Mouse (Mus musculus) midbrain, postnatal 0 days (tissue): ENCODE data around the gene Tsen54. TPM values are rescaled to one million over a fixed set of nuclear protein-coding genes. Genes with fewer than 3 reads are reported as not detected.
A peak's percentile ranks its signal among the peaks of the same experiment; 100 is the strongest.

Experiments
- ATAC-seq: fragments of 200-750 bp; cut with Nextera tagmentation; 2 replicates; pipeline ENCODE4 v1.8.0; 2017; ENCODE audit warnings: moderate number of reproducible peaks, mild to moderate bottlenecking, moderate TSS enrichment, moderate library complexity; ENCODE audit not compliant: low FRiP score
- DNase-seq: peaks from one replicate; pipeline ENCODE4 v3.0.0-alpha.2; 2015; ENCODE audit warnings: low spot score
- H3K27ac ChIP-seq: fragments of 300-500 bp; sonication (generic); 2 replicates; pipeline ENCODE4 v1.5.1; 2014; ENCODE audit warnings: low read depth, mild to moderate bottlenecking, low read length, mixed read lengths
- H3K27me3 ChIP-seq: fragments of 300-500 bp; sonication (generic); 2 replicates; pipeline ENCODE4 v1.6.1; 2014; ENCODE audit warnings: low read length, control low read depth, mixed read lengths; ENCODE audit not compliant: insufficient read depth
- H3K36me3 ChIP-seq: fragments of 300-500 bp; sonication (generic); 2 replicates; pipeline ENCODE4 v1.6.1; 2014; ENCODE audit warnings: low read length, control low read depth, mixed read lengths; ENCODE audit not compliant: insufficient read depth
- H3K4me1 ChIP-seq: fragments of 300-500 bp; sonication (generic); 2 replicates; pipeline ENCODE4 v1.6.1; 2014; ENCODE audit warnings: mild to moderate bottlenecking, control low read depth, antibody characterized with exemption, low read length, mixed read lengths; ENCODE audit not compliant: insufficient read depth
- H3K4me2 ChIP-seq: fragments of 300-500 bp; sonication (generic); 2 replicates; pipeline ENCODE4 v1.6.1; 2014; ENCODE audit warnings: low read depth, mild to moderate bottlenecking, low read length, mixed read lengths; ENCODE audit not compliant: poor library complexity, severe bottlenecking
- H3K4me3 ChIP-seq: fragments of 300-500 bp; sonication (generic); 2 replicates; pipeline ENCODE4 v1.5.1; 2014; ENCODE audit warnings: low read depth, mild to moderate bottlenecking, low read length, moderate library complexity
- H3K9ac ChIP-seq: fragments of 300-500 bp; sonication (generic); replicated peaks from 2 replicates; pipeline ENCODE4 v1.6.1; 2014; ENCODE audit warnings: mild to moderate bottlenecking, low read length, moderate library complexity, mixed read lengths; ENCODE audit not compliant: poor library complexity, severe bottlenecking
- H3K9me3 ChIP-seq: fragments of 300-500 bp; sonication (generic); 2 replicates; pipeline ENCODE4 v1.6.1; 2016; ENCODE audit warnings: low read length, control low read depth
- CTCF ChIP-seq: IDR thresholded peaks from 2 replicates; pipeline ENCODE4 v1.5.1; 2016; ENCODE audit warnings: antibody characterized with exemption, mild to moderate bottlenecking
- WGBS: fragments of 180-500 bp; shearing (Covaris S2); extraction: QIAGEN DNeasy Blood & Tissue Kit; methylation state at CpG from one replicate; pipeline ENCODE4 v1.1.7; 2014; 5-methylcytosine and 5-hydroxymethylcytosine counted together
- polyA plus RNA-seq: library from polyadenylated mRNA; unstranded; fragments of >200 nt; fragmentation: Nextera tagmentation; extraction: Ambion mirVana; gene quantifications from 2 replicates; pipeline ENCODE4 v1.2.1, GENCODE M21; 2015
- total RNA-seq: library from RNA; depleted of rRNA; stranded (reverse); fragments of >200 nt; gene quantifications from 2 replicates; pipeline ENCODE4 v1.2.3, GENCODE M21; 2014

The Tsen54 gene
- total and polyA plus RNA-seq, 2 experiments from 2014 or later, result 15.5 to 27.7 TPM

DNA sequence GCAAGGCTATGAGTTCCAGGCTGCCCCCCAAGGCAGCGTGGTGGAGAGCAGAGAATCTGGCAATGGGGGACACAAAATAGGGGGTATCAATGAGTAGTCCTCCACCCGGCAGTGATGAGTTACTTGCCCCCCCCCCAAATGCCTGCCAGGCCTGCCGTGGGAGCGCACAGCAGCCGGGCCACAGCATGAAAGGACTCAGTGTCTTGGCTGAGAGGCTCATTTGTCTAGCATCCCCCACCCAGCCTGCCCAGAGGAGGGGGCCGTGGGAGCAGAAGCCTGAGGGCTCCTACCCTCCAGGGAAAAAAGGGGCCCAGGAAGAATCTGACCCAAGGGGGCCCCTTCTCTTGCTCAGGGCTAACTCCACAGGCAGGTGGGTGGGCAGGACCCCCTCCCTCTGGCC, 7.2 kb upstream of the Tsen54 start:
- Histone ChIP-seq H3K9ac (no peak overlapping the region), H3K4me1 (peaks cover 9% of the 10 kb centered on the region; the same call in 1 of the 2 replicates), H3K27ac (peak overlapping the region; percentile 62), H3K4me2 (0 out of 2 replicates have a peak overlapping the region, but pooled peaks have one; percentile 4), H3K36me3 (peaks cover 6% of the 10 kb centered on the region; the same call in 1 of the 2 replicates), H3K27me3 (no peaks in the 10 kb centered on the region), H3K9me3 (no peaks in the 10 kb centered on the region), H3K4me3 (no peak overlapping the region)
- DNase-seq, result peak; percentile 61
- whole genome bisulfite sequencing, result 51% methylated on average over 6 of the region's 6 CpGs
- ATAC-seq, result no peak; the same call in 1 of the 2 replicates
- no peak for TF ChIP-seq CTCF

- no peak overlapping the region for H3K4me2 ChIP-seq
Measured at GRCm38 (mm10) chr11:115807971-115808370, 6.6 kb upstream of the Tsen54 start.

DNA sequence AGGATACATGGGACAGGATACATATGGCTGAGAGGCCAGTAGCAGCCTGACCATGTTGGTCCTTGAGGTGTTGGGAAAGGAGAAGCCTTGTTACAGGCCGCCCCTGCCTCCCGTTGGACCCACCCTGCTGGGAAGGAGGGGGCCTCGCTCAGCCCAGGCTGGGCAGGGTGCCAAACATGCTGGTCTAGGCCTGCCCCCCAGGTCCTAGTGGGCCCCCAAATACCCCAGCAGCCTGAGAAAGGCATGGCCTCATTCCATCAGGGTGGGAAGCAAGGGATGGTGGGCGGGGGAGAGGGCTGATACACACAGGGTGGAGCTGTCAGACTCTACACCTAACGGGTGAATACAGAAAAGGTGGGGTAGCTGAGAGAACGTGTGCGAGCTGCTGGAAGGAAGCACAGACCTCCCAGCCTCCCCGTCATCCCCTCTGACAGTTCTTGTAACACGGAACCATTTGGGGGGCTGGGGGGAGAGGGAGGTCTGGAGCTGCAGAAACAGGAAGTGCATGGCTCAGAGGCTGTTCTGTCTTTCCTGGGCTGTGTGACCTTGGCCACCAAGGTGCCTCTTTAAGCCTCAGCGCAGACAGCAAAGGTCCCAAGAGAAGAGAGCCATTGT, 5.7 kb upstream of the Tsen54 start:
- Histone ChIP-seq H3K27ac (peak overlapping the region; percentile 62), H3K4me1 (peaks cover 9% of the 10 kb centered on the region; the same call in 1 of the 2 replicates), H3K4me3 (no peak overlapping the region), H3K27me3 (no peaks in the 10 kb centered on the region), H3K4me2 (peak overlapping the region; percentile 15; the same call in 1 of the 2 replicates), H3K9ac (peak overlapping the region; percentile 19; the same call in 1 of the 2 replicates), H3K36me3 (peaks cover under 1% of the 10 kb centered on the region; the same call in 1 of the 2 replicates), H3K9me3 (no peaks in the 10 kb centered on the region)
- no peak for ATAC-seq
- no peak for TF ChIP-seq CTCF
- peak; percentile 57 for DNase-seq
- WGBS, result 44% methylated on average over 9 of the region's 10 CpGs

More at GRCm38 (mm10) chr11:115807971-115808370, 6.6 kb upstream of the Tsen54 start:
- TF ChIP-seq CTCF, result no peak
- ATAC-seq, result no peak
- H3K9me3 ChIP-seq, result no peaks in the 10 kb centered on the region
- no peak for DNase-seq
- peaks cover 6% of the 10 kb centered on the region; the same call in 1 of the 2 replicates for H3K36me3 ChIP-seq
- 54% methylated on average over 11 of the region's 11 CpGs for WGBS
- no peak overlapping the region for H3K9ac ChIP-seq
- H3K27me3 ChIP-seq, result no peaks in the 10 kb centered on the region
- H3K27ac ChIP-seq, result peak overlapping the region; percentile 62
- H3K4me1 ChIP-seq, result peaks cover 9% of the 10 kb centered on the region; the same call in 1 of the 2 replicates
- H3K4me3 ChIP-seq, result no peak overlapping the region

- Histone ChIP-seq H3K4me1 (peaks cover 9% of the 10 kb centered on the region; the same call in 1 of the 2 replicates), H3K27me3 (no peaks in the 10 kb centered on the region), H3K27ac (peak overlapping the region; percentile 38), H3K9me3 (no peaks in the 10 kb centered on the region), H3K4me3 (no peak overlapping the region), H3K9ac (0 out of 2 replicates have a peak overlapping the region, but pooled peaks have one; percentile 19), H3K4me2 (peak overlapping the region; percentile 15; the same call in 1 of the 2 replicates), H3K36me3 (no peaks in the 10 kb centered on the region)
- ATAC-seq (no peak), DNase-seq (no peak)
- 72% methylated on average over 8 of the region's 8 CpGs for WGBS
- peak; percentile 25; the same call in 1 of the 2 replicates for TF ChIP-seq CTCF
Measured at GRCm38 (mm10) chr11:115809311-115809781, 5.2 kb upstream of the Tsen54 start.

DNA sequence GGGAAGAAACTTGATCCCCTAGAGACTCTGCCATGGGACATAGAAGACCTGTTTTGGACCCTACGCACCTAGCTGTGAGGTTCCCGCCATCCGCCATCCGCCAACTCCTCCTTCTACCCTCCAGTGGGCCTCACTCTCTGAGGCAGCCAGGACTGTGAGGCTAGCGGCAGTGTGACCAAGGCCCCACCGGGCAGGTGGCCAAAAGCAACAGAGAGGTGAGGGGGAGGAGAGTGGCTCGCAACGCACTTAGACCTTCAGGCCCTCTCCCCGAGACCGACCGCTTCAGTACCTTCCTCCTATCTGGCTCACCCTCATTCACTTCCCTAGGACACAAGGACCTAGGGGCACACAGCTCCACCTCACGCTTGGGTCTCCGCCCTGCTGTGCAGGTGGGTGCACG, 4.1 kb upstream of the Tsen54 start:
- no peaks in the 10 kb centered on the region for H3K27me3 ChIP-seq
- WGBS, result 79% methylated on average over 14 of the region's 14 CpGs
- no peaks in the 10 kb centered on the region for H3K9me3 ChIP-seq
- no peak overlapping the region for H3K9ac ChIP-seq
- DNase-seq (no peak), ATAC-seq (no peak)
- H3K27ac ChIP-seq, result no peak overlapping the region
- H3K4me2 ChIP-seq, result peak overlapping the region; percentile 32
- H3K36me3 ChIP-seq, result no peaks in the 10 kb centered on the region
- TF ChIP-seq CTCF, result no peak
- peaks cover 9% of the 10 kb centered on the region; the same call in 1 of the 2 replicates for H3K4me1 ChIP-seq
- peak overlapping the region; percentile 10; the same call in 1 of the 2 replicates for H3K4me3 ChIP-seq
